Mouse (Mus musculus) forebrain, embryonic 15.5 days (tissue): ENCODE measurements around the gene Tvp23b. TPM values are rescaled to one million over a fixed set of nuclear protein-coding genes. Genes with fewer than 3 reads are reported as not detected.

Experiments
- ATAC-seq: fragments of 200-750 bp; cut with Nextera tagmentation; replicated peaks from 2 replicates; pipeline ENCODE4 v1.8.0; 2017; ENCODE audit warnings: mild to moderate bottlenecking, moderate TSS enrichment, moderate library complexity
- H3K27ac ChIP-seq: fragments of 300-500 bp; sonication (generic); replicated peaks from 2 replicates; pipeline ENCODE4 v1.5.1; 2015; ENCODE audit warnings: mild to moderate bottlenecking, inconsistent platforms
- H3K27me3 ChIP-seq: fragments of 300-500 bp; sonication (generic); 2 replicates; pipeline ENCODE4 v1.6.1; 2015; ENCODE audit warnings: inconsistent platforms
- H3K36me3 ChIP-seq: fragments of 300-500 bp; sonication (generic); 2 replicates; pipeline ENCODE4 v1.6.1; 2015; ENCODE audit warnings: mild to moderate bottlenecking, inconsistent platforms
- H3K4me1 ChIP-seq: fragments of 300-500 bp; sonication (generic); 2 replicates; pipeline ENCODE4 v1.6.1; 2015; ENCODE audit warnings: inconsistent platforms
- H3K4me2 ChIP-seq: fragments of 300-500 bp; sonication (generic); replicated peaks from 2 replicates; pipeline ENCODE4 v1.6.1; 2015; ENCODE audit warnings: mild to moderate bottlenecking, inconsistent platforms
- H3K4me3 ChIP-seq: fragments of 300-500 bp; sonication (generic); 2 replicates; pipeline ENCODE4 v1.5.1; 2015; ENCODE audit warnings: mild to moderate bottlenecking, inconsistent platforms
- H3K9ac ChIP-seq: fragments of 300-500 bp; sonication (generic); replicated peaks from 2 replicates; pipeline ENCODE4 v1.6.1; 2015; ENCODE audit warnings: mild to moderate bottlenecking, inconsistent platforms
- H3K9me3 ChIP-seq: fragments of 300-500 bp; sonication (generic); 2 replicates; pipeline ENCODE4 v1.6.1; 2016; ENCODE audit warnings: inconsistent platforms
- WGBS: fragments of 180-500 bp; shearing (Covaris S2); methylation state at CpG from one replicate; pipeline ENCODE4 v1.1.7; 2015; ENCODE audit warnings: mixed read lengths; 5-methylcytosine and 5-hydroxymethylcytosine counted together
- polyA plus RNA-seq: library from polyadenylated mRNA; unstranded; fragments of >200 nt; fragmentation: Nextera tagmentation; extraction: Ambion mirVana; gene quantifications from 2 replicates; pipeline ENCODE4 v1.2.1, GENCODE M21; 2015

Tvp23b gene
- polyA plus RNA-seq, 1 experiment from 2014 or later: 59.1 TPM

DNA sequence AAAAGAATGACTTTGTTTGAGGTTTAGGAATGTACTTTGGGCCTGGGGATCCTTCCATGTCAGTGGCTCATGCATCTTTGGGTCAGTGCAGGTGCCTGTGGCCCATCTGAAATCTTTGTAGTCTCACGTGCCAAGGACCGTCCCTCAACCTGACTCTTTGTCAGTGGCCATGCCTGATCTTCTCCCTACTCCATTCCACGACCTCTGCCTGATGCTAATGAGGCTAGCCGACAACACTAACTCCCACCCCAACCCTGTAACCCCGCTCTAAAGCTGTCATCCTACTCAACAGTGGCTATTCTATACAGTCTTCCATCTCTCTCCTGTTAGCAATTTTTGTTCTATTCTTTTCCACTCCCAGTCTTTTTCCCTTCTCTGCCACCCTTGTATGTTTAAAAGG, 75.9 kb downstream of the Tvp23b start:
- Histone ChIP-seq H3K27me3 (no peaks in the 10 kb centered on the region), H3K4me3 (no peak overlapping the region), H3K27ac (no peak overlapping the region), H3K4me1 (no peaks in the 10 kb centered on the region), H3K9ac (no peak overlapping the region), H3K36me3 (no peaks in the 10 kb centered on the region), H3K4me2 (no peak overlapping the region), H3K9me3 (no peaks in the 10 kb centered on the region)
- 88% methylated on average over 5 of the region's 5 CpGs for WGBS
- ATAC-seq: no peak

- H3K9me3 ChIP-seq: no peaks in the 10 kb centered on the region
- no peaks in the 10 kb centered on the region for H3K4me1 ChIP-seq
- H3K9ac ChIP-seq: no peak overlapping the region
- no peak overlapping the region for H3K27ac ChIP-seq
- ATAC-seq: no peak
- H3K27me3 ChIP-seq: no peaks in the 10 kb centered on the region
- no peak overlapping the region for H3K4me3 ChIP-seq
- H3K4me2 ChIP-seq: no peak overlapping the region
- WGBS: 46% methylated on average over 6 of the region's 6 CpGs
- no peaks in the 10 kb centered on the region for H3K36me3 ChIP-seq
Observed at GRCm38 (mm10) chr11:62955776-62956175, 76.5 kb downstream of the Tvp23b start.

DNA sequence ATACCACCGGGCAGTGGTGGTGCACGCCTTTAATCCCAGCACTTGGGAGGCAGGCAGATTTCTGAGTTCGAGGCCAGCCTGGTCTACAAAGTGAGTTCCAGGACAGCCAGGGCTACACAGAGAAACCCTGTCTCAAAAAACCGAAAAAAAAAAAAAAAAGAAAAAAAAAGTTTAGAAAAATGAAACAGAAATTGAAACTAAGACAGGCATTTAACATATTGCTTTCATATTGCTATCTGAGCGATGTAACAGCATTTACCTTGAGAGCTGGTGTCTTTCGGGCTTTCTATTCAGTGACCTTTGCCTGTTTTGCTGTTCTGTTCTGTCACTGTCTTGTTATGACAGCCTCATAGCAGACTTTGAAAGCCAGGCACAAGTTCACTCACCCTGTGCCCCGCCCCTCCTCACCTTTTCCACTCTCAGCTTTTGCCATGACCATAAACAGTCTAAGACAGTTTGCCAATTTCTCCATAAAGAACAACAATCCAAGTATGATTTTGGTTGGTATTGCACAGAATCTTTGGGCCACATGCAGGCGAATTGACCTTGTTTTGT, 78.4 kb downstream of the Tvp23b start:
- ATAC-seq: no peak
- no peaks in the 10 kb centered on the region for H3K4me1 ChIP-seq
- no peaks in the 10 kb centered on the region for H3K36me3 ChIP-seq
- H3K9ac ChIP-seq: no peak overlapping the region
- H3K27ac ChIP-seq: no peak overlapping the region
- no peaks in the 10 kb centered on the region for H3K27me3 ChIP-seq
- H3K4me3 ChIP-seq: no peak overlapping the region
- WGBS: 86% methylated on average over 8 of the region's 8 CpGs
- H3K9me3 ChIP-seq: no peaks in the 10 kb centered on the region
- no peak overlapping the region for H3K4me2 ChIP-seq

DNA sequence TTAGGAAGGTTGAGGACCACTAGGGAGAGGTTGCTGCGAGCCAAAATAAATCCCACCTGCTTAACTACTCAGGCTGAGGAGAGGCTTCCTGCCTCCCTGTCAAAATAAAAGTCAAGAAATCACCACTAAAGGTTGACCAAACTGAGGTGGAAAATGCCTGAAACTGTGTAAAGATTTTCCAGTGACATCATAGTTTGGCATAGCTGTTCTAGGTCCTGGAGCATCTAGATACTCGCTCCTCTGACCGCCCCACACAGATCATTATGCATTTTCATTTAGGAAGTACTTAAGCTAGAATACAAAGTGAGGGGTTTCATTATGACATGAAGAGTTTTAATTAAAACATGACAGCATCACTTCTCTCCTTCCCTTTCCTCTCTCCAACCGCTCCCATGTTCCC, 84.0 kb downstream of the Tvp23b start:
- no peak overlapping the region for H3K4me2 ChIP-seq
- H3K9ac ChIP-seq: no peak overlapping the region
- no peak overlapping the region for H3K27ac ChIP-seq
- H3K36me3 ChIP-seq: no peaks in the 10 kb centered on the region
- 74% methylated on average over 4 of the region's 4 CpGs for WGBS
- H3K4me1 ChIP-seq: peaks cover 14% of the 10 kb centered on the region
- ATAC-seq: no peak
- H3K27me3 ChIP-seq: no peaks in the 10 kb centered on the region
- no peaks in the 10 kb centered on the region for H3K9me3 ChIP-seq
- no peak overlapping the region for H3K4me3 ChIP-seq

GRCm38 (mm10) chr11:62966424-62966764, 87.1 kb downstream of the Tvp23b start:
- ATAC-seq: no peak; the same call in 1 of the 2 replicates
- Histone ChIP-seq H3K27me3 (no peaks in the 10 kb centered on the region), H3K27ac (peak overlapping the region; percentile 79), H3K4me2 (peak overlapping the region; percentile 34), H3K9ac (no peak overlapping the region), H3K4me1 (peaks cover 14% of the 10 kb centered on the region), H3K4me3 (no peak overlapping the region), H3K36me3 (no peaks in the 10 kb centered on the region), H3K9me3 (no peaks in the 10 kb centered on the region)
- 51% methylated on average over 3 of the region's 3 CpGs for WGBS

Other genes with a start within 250 kb of the Tvp23b start
- gene Lrrc75a, start 230.9 kb upstream of the Tvp23b start, polyA plus RNA-seq: 11.1 and 11.3 TPM in 2 replicates
- gene Mmgt2, start 230.8 kb upstream of the Tvp23b start, polyA plus RNA-seq: 26.2 and 30.7 TPM in 2 replicates
- gene Zfp287, start 147.6 kb upstream of the Tvp23b start, polyA plus RNA-seq: 25.5 and 26.0 TPM in 2 replicates
- gene Gm10428, start 126.4 kb upstream of the Tvp23b start, polyA plus RNA-seq: not detected in 2 replicates
- 40.1 and 41.8 TPM in 2 replicates for gene Zfp286, start 90.0 kb upstream of the Tvp23b start, polyA plus RNA-seq
- gene Trim16, start 59.2 kb upstream of the Tvp23b start, polyA plus RNA-seq: 3.9 TPM in 2 replicates
- 0.28 and 0.52 TPM in 2 replicates for gene Fbxw10, start 32.4 kb upstream of the Tvp23b start, polyA plus RNA-seq
- gene Cdrt4, start 71.7 kb downstream of the Tvp23b start, polyA plus RNA-seq: not detected in 2 replicates
- gene Tekt3, start 182.2 kb downstream of the Tvp23b start, polyA plus RNA-seq: not detected in 2 replicates
- gene Pmp22, start 249.5 kb downstream of the Tvp23b start, polyA plus RNA-seq: 25.5 and 26.5 TPM in 2 replicates